In genomic region chr6:90712486-90713480, GRCm38 (mm10) we compare ENCODE assay signal across 8 mouse cellular contexts.
DNase-seq lines count a peak whose midpoint lies in the region; ATAC-seq and TF ChIP-seq lines count a peak whose summit lies in the region.

No protein-coding gene starts in this region.

- H3K9me3 ChIP-seq in forebrain, embryonic 16.5 days (ENCODE audit: control insufficient read depth, low read length), result no peaks in the 10 kb centered on the region
- no peaks in the 10 kb centered on the region for H3K9me3 ChIP-seq in neural tube, embryonic 15.5 days (replicated peaks)

- TF ChIP-seq POLR2A in lung, adult 2 months (IDR thresholded peaks at IDR 0.05; ENCODE audit: borderline replicate concordance, extremely low read depth, low read depth, low read length), result peak; percentile 50; the same call in 1 of the 2 replicates

- DNase-seq in ovary, postnatal 14 days (ENCODE audit: low spot score), result peak; percentile 36
- no peak for DNase-seq in ovary, postnatal 10 days (ENCODE audit: low spot score)
- peak; percentile 49 for DNase-seq in kidney, adult 18-20 months
- DNase-seq in lung, adult 2 months, result peak; percentile 59
- DNase-seq in frontal cortex, adult 2 months (ENCODE audit: extremely low spot score in 1 of 2, low spot score in 1 of 2), result no peak
- DNase-seq in urinary bladder, adult 18-20 months (ENCODE audit: low spot score in 2 of 2), result no peak

- H3K27me3 ChIP-seq in forebrain, embryonic 16.5 days (replicated peaks; ENCODE audit: control insufficient read depth, insufficient read depth, low read length), result no peaks in the 10 kb centered on the region
- no peaks in the 10 kb centered on the region for H3K27me3 ChIP-seq in neural tube, embryonic 15.5 days (replicated peaks)

- H3K36me3 ChIP-seq in forebrain, embryonic 16.5 days (ENCODE audit: control insufficient read depth, insufficient read depth), result no peaks in the 10 kb centered on the region
- no peaks in the 10 kb centered on the region for H3K36me3 ChIP-seq in neural tube, embryonic 15.5 days

- H3K4me3 ChIP-seq in forebrain, embryonic 16.5 days (replicated peaks; ENCODE audit: low read length), result no peak overlapping the region
- no peak overlapping the region for H3K4me3 ChIP-seq in lung, adult 2 months (replicated peaks; ENCODE audit: extremely low read depth, low read depth, low read length)
- no peak overlapping the region for H3K4me3 ChIP-seq in neural tube, embryonic 15.5 days (replicated peaks)

- peak overlapping the region; percentile 52; the same call in 1 of the 2 replicates for H3K27ac ChIP-seq in forebrain, embryonic 16.5 days (ENCODE audit: low read length)
- H3K27ac ChIP-seq in neural tube, embryonic 15.5 days (replicated peaks), result peak overlapping the region; percentile 65

- 38% methylated on average over 8 of the region's 8 CpGs for WGBS in forebrain, embryonic 16.5 days
- 36% methylated on average over 8 of the region's 8 CpGs for WGBS in lung, adult 2 months
- 36% methylated on average over 8 of the region's 8 CpGs for WGBS in neural tube, embryonic 15.5 days

- H3K4me2 ChIP-seq in forebrain, embryonic 16.5 days (ENCODE audit: low read length), result no peak overlapping the region
- H3K4me2 ChIP-seq in neural tube, embryonic 15.5 days, result peak overlapping the region; percentile 3; the same call in 1 of the 2 replicates

- no peak overlapping the region for H3K9ac ChIP-seq in forebrain, embryonic 16.5 days (replicated peaks; ENCODE audit: low read depth, low read length)
- no peak overlapping the region for H3K9ac ChIP-seq in neural tube, embryonic 15.5 days (replicated peaks)

- no peak for TF ChIP-seq CTCF in lung, adult 2 months (IDR thresholded peaks at IDR 0.05; ENCODE audit: insufficient read depth, low read length)

- H3K4me1 ChIP-seq in forebrain, embryonic 16.5 days (replicated peaks; ENCODE audit: control insufficient read depth, insufficient read depth, low read length), result peaks cover 62% of the 10 kb centered on the region
- peaks cover 42% of the 10 kb centered on the region for H3K4me1 ChIP-seq in lung, adult 2 months (ENCODE audit: control insufficient read depth, insufficient read depth, low read length)
- H3K4me1 ChIP-seq in neural tube, embryonic 15.5 days, result peaks cover 87% of the 10 kb centered on the region

- ATAC-seq in forebrain, embryonic 16.5 days, result no peak
- ATAC-seq in neural tube, embryonic 15.5 days (ENCODE audit: low FRiP score), result no peak

Comparison
In these comparisons a context has a peak if more than half of its experiments do, and no peak if none do; other contexts are left out.
1. DNase-seq: peak in ovary, postnatal 14 days (single experiment), kidney, adult 18-20 months (single experiment) and lung, adult 2 months (single experiment); none in ovary, postnatal 10 days (single experiment), frontal cortex, adult 2 months (0 of 2) and urinary bladder, adult 18-20 months (0 of 2).